26 mouse cellular contexts compared by ENCODE assay signal in genomic region chr15:78082149-78082548, GRCm38 (mm10). TPM values are rescaled to one million over a fixed set of nuclear protein-coding genes. Genes with fewer than 3 reads are reported as not detected.
DNase-seq lines count a peak whose midpoint lies in the region; ATAC-seq and TF ChIP-seq lines count a peak whose summit lies in the region.
"Had no signal": no experiment of that assay in that cellular context is flagged by ENCODE, and none has a peak within 500 bp of the region (broad histone marks: within the 10 kb centered on the region; RNA-seq: fewer than 3 reads in every experiment).

No protein-coding gene starts in this region.

- H3K9ac ChIP-seq in hindbrain, embryonic 11.5 days (ENCODE audit: low read depth, low read length), result 0 out of 2 replicates have a peak overlapping the region, but pooled peaks have one; percentile 32
- H3K9ac ChIP-seq in hindbrain, embryonic 14.5 days, result no peak overlapping the region
- H3K9ac ChIP-seq in neural tube, embryonic 12.5 days, result no peak overlapping the region
- H3K9ac ChIP-seq in heart, embryonic 12.5 days, result no peak overlapping the region
- H3K9ac ChIP-seq in forebrain, postnatal 0 days, result no peak overlapping the region
- H3K9ac ChIP-seq: forebrain, embryonic 12.5 days; liver, postnatal 0 days had no signal

- no peak for ATAC-seq in hindbrain, embryonic 11.5 days (ENCODE audit: low FRiP score)
- ATAC-seq in hindbrain, embryonic 14.5 days (ENCODE audit: low FRiP score), result no peak
- ATAC-seq in neural tube, embryonic 12.5 days (ENCODE audit: low FRiP score, low read depth), result peak; percentile 21; the same call in 1 of the 2 replicates
- ATAC-seq in heart, embryonic 12.5 days (ENCODE audit: insufficient number of reproducible peaks, low FRiP score), result no peak
- ATAC-seq in megakaryocyte-erythroid progenitor cell, adult 5-6 weeks (replicated peaks; ENCODE audit: low FRiP score, low TSS enrichment, poor library complexity, severe bottlenecking), result no peak
- no peak for ATAC-seq in forebrain, postnatal 0 days
- ATAC-seq: inflammation-experienced regulatory T-cells, adult 6 months; liver, postnatal 0 days had no signal

- no peak overlapping the region for H3K4me3 ChIP-seq in hindbrain, embryonic 11.5 days (ENCODE audit: low read depth, low read length)
- no peak overlapping the region for H3K4me3 ChIP-seq in hindbrain, embryonic 14.5 days (replicated peaks; ENCODE audit: low read length)
- no peak overlapping the region for H3K4me3 ChIP-seq in neural tube, embryonic 12.5 days
- H3K4me3 ChIP-seq in heart, embryonic 12.5 days, result no peak overlapping the region
- no peak overlapping the region for H3K4me3 ChIP-seq in forebrain, postnatal 0 days (ENCODE audit: low read depth, low read length)
- H3K4me3 ChIP-seq: forebrain, embryonic 12.5 days; megakaryocyte, embryonic 14.5 days; myocyte had no signal

- DNase-seq in hindbrain, embryonic 11.5 days (ENCODE audit: low spot score), result no peak
- DNase-seq in hindbrain, embryonic 14.5 days (ENCODE audit: low spot score), result no peak
- no peak for DNase-seq in neural tube, embryonic 10.5 days (ENCODE audit: extremely low spot score, low spot score)
- DNase-seq in cerebellum, postnatal 14 days, result peak; percentile 78 to 81
- DNase-seq in forebrain, postnatal 0 days, result no peak
- DNase-seq: adrenal gland, postnatal 14 days; gastrocnemius, postnatal 10 days; heart, adult 18-20 months; heart, postnatal 36 days; kidney, adult 9 months; kidney, postnatal 25 days; liver, postnatal 0 days; lung, postnatal 14 days; right cerebral cortex, postnatal 25 days had no signal

- no peak overlapping the region for H3K27ac ChIP-seq in hindbrain, embryonic 11.5 days (ENCODE audit: low read depth, low read length)
- no peak overlapping the region for H3K27ac ChIP-seq in hindbrain, embryonic 14.5 days
- no peak overlapping the region for H3K27ac ChIP-seq in neural tube, embryonic 12.5 days
- no peak overlapping the region for H3K27ac ChIP-seq in heart, embryonic 12.5 days (ENCODE audit: poor library complexity, severe bottlenecking)
- no peak overlapping the region for H3K27ac ChIP-seq in forebrain, postnatal 0 days (ENCODE audit: low read depth, low read length)
- H3K27ac ChIP-seq: forebrain, embryonic 12.5 days; stomach, postnatal 0 days had no signal

- H3K9me3 ChIP-seq in hindbrain, embryonic 11.5 days (ENCODE audit: control insufficient read depth, low read length), result no peaks in the 10 kb centered on the region
- H3K9me3 ChIP-seq in hindbrain, embryonic 14.5 days (ENCODE audit: control insufficient read depth, low read length), result no peaks in the 10 kb centered on the region
- no peaks in the 10 kb centered on the region for H3K9me3 ChIP-seq in neural tube, embryonic 12.5 days
- H3K9me3 ChIP-seq in heart, embryonic 12.5 days (replicated peaks), result no peaks in the 10 kb centered on the region
- no peaks in the 10 kb centered on the region for H3K9me3 ChIP-seq in forebrain, postnatal 0 days (ENCODE audit: low read length)
- H3K9me3 ChIP-seq: forebrain, embryonic 12.5 days; G1E; megakaryocyte, embryonic 14.5 days had no signal

- H3K27me3 ChIP-seq in hindbrain, embryonic 11.5 days (ENCODE audit: control insufficient read depth, insufficient read depth, low read length), result no peaks in the 10 kb centered on the region
- H3K27me3 ChIP-seq in hindbrain, embryonic 14.5 days (ENCODE audit: control insufficient read depth, insufficient read depth, low read length), result no peaks in the 10 kb centered on the region
- H3K27me3 ChIP-seq in neural tube, embryonic 12.5 days (replicated peaks), result no peaks in the 10 kb centered on the region
- H3K27me3 ChIP-seq in heart, embryonic 12.5 days (replicated peaks), result no peaks in the 10 kb centered on the region
- H3K27me3 ChIP-seq in forebrain, postnatal 0 days (ENCODE audit: insufficient read depth, low read length), result no peaks in the 10 kb centered on the region

- peaks cover 6% of the 10 kb centered on the region for H3K4me1 ChIP-seq in hindbrain, embryonic 11.5 days (replicated peaks; ENCODE audit: control insufficient read depth, insufficient read depth, low read length)
- H3K4me1 ChIP-seq in hindbrain, embryonic 14.5 days (replicated peaks; ENCODE audit: control insufficient read depth, insufficient read depth, low read length), result peaks cover 7% of the 10 kb centered on the region
- H3K4me1 ChIP-seq in neural tube, embryonic 12.5 days, result peaks cover 24% of the 10 kb centered on the region
- no peaks in the 10 kb centered on the region for H3K4me1 ChIP-seq in heart, embryonic 12.5 days (replicated peaks)
- H3K4me1 ChIP-seq in forebrain, postnatal 0 days (ENCODE audit: insufficient read depth), result no peaks in the 10 kb centered on the region

- TF ChIP-seq CTCF in forebrain, postnatal 0 days (IDR thresholded peaks at IDR 0.05; ENCODE audit: low read depth), result no peak

- no peaks in the 10 kb centered on the region for H3K36me3 ChIP-seq in hindbrain, embryonic 11.5 days (ENCODE audit: control insufficient read depth, insufficient read depth, low read length)
- H3K36me3 ChIP-seq in hindbrain, embryonic 14.5 days (replicated peaks; ENCODE audit: control insufficient read depth, insufficient read depth), result no peaks in the 10 kb centered on the region
- no peaks in the 10 kb centered on the region for H3K36me3 ChIP-seq in neural tube, embryonic 12.5 days
- H3K36me3 ChIP-seq in heart, embryonic 12.5 days, result no peaks in the 10 kb centered on the region
- no peaks in the 10 kb centered on the region for H3K36me3 ChIP-seq in forebrain, postnatal 0 days (ENCODE audit: insufficient read depth)
- H3K36me3 ChIP-seq: forebrain, embryonic 12.5 days; G1E had no signal

- 52% methylated on average over 8 of the region's 8 CpGs for WGBS in hindbrain, embryonic 11.5 days
- 41% methylated on average over 8 of the region's 8 CpGs for WGBS in hindbrain, embryonic 14.5 days
- 50% methylated on average over 8 of the region's 8 CpGs for WGBS in neural tube, embryonic 12.5 days
- WGBS in heart, embryonic 12.5 days, result 47% methylated on average over 8 of the region's 8 CpGs
- WGBS in forebrain, postnatal 0 days, result 52% methylated on average over 8 of the region's 8 CpGs

- H3K4me2 ChIP-seq in hindbrain, embryonic 11.5 days (replicated peaks; ENCODE audit: low read depth, low read length), result no peak overlapping the region
- no peak overlapping the region for H3K4me2 ChIP-seq in hindbrain, embryonic 14.5 days (replicated peaks)
- 0 out of 2 replicates have a peak overlapping the region, but pooled peaks have one; percentile 7 for H3K4me2 ChIP-seq in neural tube, embryonic 12.5 days (replicated peaks)
- H3K4me2 ChIP-seq in heart, embryonic 12.5 days, result no peak overlapping the region
- no peak overlapping the region for H3K4me2 ChIP-seq in forebrain, postnatal 0 days (ENCODE audit: low read depth)
- H3K4me2 ChIP-seq: forebrain, embryonic 12.5 days had no signal

RNA-seq across cellular contexts. Expression of gene Cacng2, which starts 37.7 kb away (rescaled TPM):
- polyA plus RNA-seq in hindbrain, embryonic 11.5 days (2014; fragmentation: Nextera tagmentation; extraction: Ambion mirVana), result 1.8 and 2.4 TPM in 2 replicates
- 14.7 and 15.4 TPM in 2 replicates for polyA plus RNA-seq in hindbrain, embryonic 14.5 days (2014; fragmentation: Nextera tagmentation; extraction: Ambion mirVana)
- 4.1 and 5.7 TPM in 2 replicates for polyA plus RNA-seq in neural tube, embryonic 12.5 days (2016; fragmentation: Nextera tagmentation; extraction: Ambion mirVana)
- polyA plus RNA-seq in heart, embryonic 12.5 days (2016; fragmentation: Nextera tagmentation; extraction: Ambion mirVana), result not detected in 2 replicates
- total RNA-seq in megakaryocyte-erythroid progenitor cell, adult 5-6 weeks (2014; fragmentation: Nextera tagmentation), result not detected in 2 replicates
- not detected in 2 replicates for total RNA-seq in megakaryocyte-erythroid progenitor cell, adult 5-6 weeks (2017)
- total RNA-seq in forebrain, postnatal 0 days (2014; rRNA removed), result 9.8 and 13.6 TPM in 2 replicates
- 6.8 and 10.1 TPM in 2 replicates for polyA plus RNA-seq in forebrain, postnatal 0 days (2015; fragmentation: Nextera tagmentation; extraction: Ambion mirVana)
- total RNA-seq: heart, adult 18-20 months; heart, postnatal 36 days; liver, adult 2 months; neutrophil, adult 5-6 weeks had no signal
- polyA plus RNA-seq: G1E; heart, embryonic 14.5 days; inflammation-experienced regulatory T-cells, adult 6 months; liver, adult 2 months; liver, postnatal 0 days had no signal

Comparison
In these comparisons a context has a peak if more than half of its experiments do, and no peak if none do; other contexts are left out.
1. DNase-seq: peak in cerebellum, postnatal 14 days (2 of 2); none in hindbrain, embryonic 11.5 days (single experiment), hindbrain, embryonic 14.5 days (single experiment), neural tube, embryonic 10.5 days (single experiment) and forebrain, postnatal 0 days (single experiment).